Mouse (Mus musculus): ENCODE measurements around the gene Elavl2. TPM values are rescaled to one million over a fixed set of nuclear protein-coding genes. Genes with fewer than 3 reads are reported as not detected.

The Elavl2 gene
- polyA plus RNA-seq, 1 experiment from 2014 or later: 5.6 TPM

Small RNA genes lying within 50 kb of the gene (microRNA-seq; reads per million reads assigned to microRNA genes)
- gene Mir6402: not detected
